Mouse (Mus musculus): ENCODE data around the gene Gm815. TPM values are rescaled to one million over a fixed set of nuclear protein-coding genes. Genes with fewer than 3 reads are reported as not detected.

Gm815 gene
- total and polyA plus RNA-seq, 3 experiments: not detected

DNA sequence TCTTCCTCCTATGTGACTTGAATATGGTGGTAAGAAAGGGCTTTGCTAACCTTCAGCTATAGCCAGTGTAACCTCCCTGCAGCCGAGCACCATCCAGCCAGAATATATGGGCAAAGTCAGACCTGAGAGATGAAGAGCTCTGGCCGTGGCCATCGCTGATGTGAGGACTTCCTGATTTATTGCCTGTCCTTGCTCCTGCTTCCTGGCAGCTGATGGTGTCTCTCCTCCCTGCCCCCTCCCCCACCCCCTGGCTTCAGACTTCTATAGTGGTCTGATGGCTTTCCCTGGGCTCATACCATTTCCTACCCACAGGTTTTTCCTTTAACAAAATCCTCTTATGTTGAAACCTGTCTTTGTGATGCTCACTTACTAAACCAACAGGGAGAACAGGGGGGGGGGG is 14.6 kb upstream of the Gm815 start:
- H3K36me3 ChIP-seq (replicated peaks): no peaks in the 10 kb centered on the region
- ATAC-seq (ENCODE audit: extremely low read depth, insufficient number of reproducible peaks, low FRiP score, poor library complexity, severe bottlenecking): no peak
- H3K9me3 ChIP-seq (replicated peaks): peaks cover 14% of the 10 kb centered on the region; the same call in 1 of the 2 replicates
- TF ChIP-seq CTCF (IDR thresholded peaks at IDR 0.05; ENCODE audit: low read depth, low read length) (no peak), GATA1 (IDR thresholded peaks at IDR 0.05; ENCODE audit: borderline replicate concordance, low read length) (no peak), TAL1 (conservative IDR thresholded peaks at IDR 0.05; ENCODE audit: low read depth, low read length) (no peak), POLR2AphosphoS5 (IDR thresholded peaks at IDR 0.05; ENCODE audit: insufficient replicate concordance, low read depth, low read length) (no peak), GATA2 (IDR thresholded peaks at IDR 0.05; ENCODE audit: borderline replicate concordance, low read depth, low read length) (no peak)
- no peak overlapping the region for H3K4me3 ChIP-seq (ENCODE audit: low read depth, low read length)
- no peaks in the 10 kb centered on the region for H3K4me1 ChIP-seq (ENCODE audit: insufficient read depth, low read depth, low read length)
- 0 out of 2 replicates have a peak, but pooled peaks cover 2% of the 10 kb centered on the region for H3K27me3 ChIP-seq (ENCODE audit: insufficient read depth, low read length)
- no peak for DNase-seq (ENCODE audit: low spot score)

DNA sequence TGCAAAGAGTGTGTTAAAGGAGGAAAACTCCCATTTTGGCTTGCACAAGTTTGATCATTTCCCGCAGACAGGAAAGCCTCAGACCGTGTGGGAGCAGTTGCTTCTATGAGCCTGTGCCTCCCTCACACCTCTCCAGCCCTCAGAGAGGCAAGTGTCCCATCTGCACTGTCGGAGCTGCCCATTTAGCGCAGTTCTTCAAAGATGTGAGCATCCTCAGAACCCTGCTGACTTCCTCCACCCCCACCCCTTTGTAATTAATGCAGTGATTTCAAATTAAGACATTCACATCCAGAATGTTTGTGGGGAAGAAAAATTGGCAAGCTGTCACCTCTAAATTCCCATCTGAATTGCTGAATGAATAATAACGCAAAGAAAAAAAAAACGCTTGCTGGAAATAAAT is 12.8 kb upstream of the Gm815 start:
- Histone ChIP-seq H3K4me3 (ENCODE audit: low read depth, low read length) (no peak overlapping the region), H3K27me3 (ENCODE audit: insufficient read depth, low read length) (no peaks in the 10 kb centered on the region), H3K9me3 (replicated peaks) (peaks cover 12% of the 10 kb centered on the region), H3K36me3 (replicated peaks) (no peaks in the 10 kb centered on the region), H3K4me1 (ENCODE audit: insufficient read depth, low read depth, low read length) (no peaks in the 10 kb centered on the region)
- TF ChIP-seq CTCF (IDR thresholded peaks at IDR 0.05; ENCODE audit: low read depth, low read length) (no peak), GATA1 (IDR thresholded peaks at IDR 0.05; ENCODE audit: borderline replicate concordance, low read length) (no peak), GATA2 (IDR thresholded peaks at IDR 0.05; ENCODE audit: borderline replicate concordance, low read depth, low read length) (no peak), POLR2AphosphoS5 (IDR thresholded peaks at IDR 0.05; ENCODE audit: insufficient replicate concordance, low read depth, low read length) (no peak), TAL1 (conservative IDR thresholded peaks at IDR 0.05; ENCODE audit: low read depth, low read length) (no peak)
- no peak for ATAC-seq (ENCODE audit: extremely low read depth, insufficient number of reproducible peaks, low FRiP score, poor library complexity, severe bottlenecking)
- no peak for DNase-seq (ENCODE audit: low spot score)

DNA sequence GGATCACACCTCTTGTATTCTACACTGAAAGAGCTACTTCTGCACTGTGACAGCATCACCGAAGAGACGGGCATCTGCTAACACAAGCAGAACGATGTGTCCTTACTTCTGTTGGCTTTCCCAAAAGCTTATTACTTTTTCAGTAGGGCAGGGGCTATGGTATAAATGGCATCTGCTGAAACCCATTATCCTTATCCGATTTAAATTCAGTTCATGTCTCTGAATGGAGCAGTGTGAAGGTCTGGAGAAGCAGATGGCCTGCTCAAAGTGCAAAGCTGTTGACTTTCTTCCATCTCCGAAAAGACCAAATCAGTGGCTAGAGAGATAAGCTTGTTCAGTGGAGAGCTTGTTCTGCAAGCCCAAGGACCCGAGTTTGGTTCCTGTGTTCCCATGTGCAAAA is 10.1 kb upstream of the Gm815 start:
- Histone ChIP-seq H3K9me3 (replicated peaks) (peaks cover 16% of the 10 kb centered on the region), H3K36me3 (replicated peaks) (no peaks in the 10 kb centered on the region), H3K4me3 (ENCODE audit: low read depth, low read length) (no peak overlapping the region), H3K4me1 (ENCODE audit: insufficient read depth, low read depth, low read length) (no peaks in the 10 kb centered on the region), H3K27me3 (ENCODE audit: insufficient read depth, low read length) (no peaks in the 10 kb centered on the region)
- DNase-seq (ENCODE audit: low spot score) (no peak), ATAC-seq (ENCODE audit: extremely low read depth, insufficient number of reproducible peaks, low FRiP score, poor library complexity, severe bottlenecking) (no peak)
- TF ChIP-seq POLR2AphosphoS5 (IDR thresholded peaks at IDR 0.05; ENCODE audit: insufficient replicate concordance, low read depth, low read length) (no peak), GATA1 (IDR thresholded peaks at IDR 0.05; ENCODE audit: borderline replicate concordance, low read length) (no peak), CTCF (IDR thresholded peaks at IDR 0.05; ENCODE audit: low read depth, low read length) (no peak), TAL1 (conservative IDR thresholded peaks at IDR 0.05; ENCODE audit: low read depth, low read length) (no peak), GATA2 (IDR thresholded peaks at IDR 0.05; ENCODE audit: borderline replicate concordance, low read depth, low read length) (no peak)

DNA sequence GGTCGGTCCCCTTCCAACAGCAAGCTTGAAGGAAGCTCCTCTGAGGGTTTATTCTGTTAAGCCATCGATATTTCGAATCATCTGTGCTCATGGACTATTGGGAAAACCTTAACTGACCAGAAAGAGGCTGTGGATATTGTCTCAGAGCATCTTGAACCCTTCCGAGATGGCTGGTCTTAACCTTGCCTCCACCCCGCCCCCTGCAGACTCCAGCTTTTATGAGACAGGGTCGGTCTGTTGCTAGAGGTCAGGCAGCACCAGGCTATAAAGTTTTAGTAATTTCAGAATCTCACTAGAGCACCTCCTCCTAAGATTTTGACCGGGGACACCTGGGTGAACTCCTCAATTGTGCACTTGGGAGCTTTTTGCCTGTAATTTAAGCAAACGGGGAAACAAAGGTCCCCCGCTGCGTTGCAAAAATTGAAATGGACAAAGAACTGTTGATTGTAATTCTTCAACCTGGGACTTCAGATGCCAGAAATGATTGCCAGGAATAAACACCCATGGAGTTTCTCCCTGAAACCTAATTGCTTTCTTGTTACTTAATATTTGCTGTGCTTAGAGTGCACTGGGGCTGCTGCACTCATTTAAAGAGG is 8.4 kb upstream of the Gm815 start:
- no peak for ATAC-seq (ENCODE audit: extremely low read depth, insufficient number of reproducible peaks, low FRiP score, poor library complexity, severe bottlenecking)
- TF ChIP-seq GATA2 (IDR thresholded peaks at IDR 0.05; ENCODE audit: borderline replicate concordance, low read depth, low read length): no peak
- no peak for TF ChIP-seq POLR2AphosphoS5 (IDR thresholded peaks at IDR 0.05; ENCODE audit: insufficient replicate concordance, low read depth, low read length)
- TF ChIP-seq TAL1 (conservative IDR thresholded peaks at IDR 0.05; ENCODE audit: low read depth, low read length): no peak
- no peak for TF ChIP-seq CTCF (IDR thresholded peaks at IDR 0.05; ENCODE audit: low read depth, low read length)
- no peak for TF ChIP-seq GATA1 (IDR thresholded peaks at IDR 0.05; ENCODE audit: borderline replicate concordance, low read length)
- Histone ChIP-seq H3K4me3 (ENCODE audit: low read depth, low read length) (no peak overlapping the region), H3K4me1 (ENCODE audit: insufficient read depth, low read depth, low read length) (no peaks in the 10 kb centered on the region), H3K27me3 (ENCODE audit: insufficient read depth, low read length) (no peaks in the 10 kb centered on the region), H3K9me3 (replicated peaks) (peaks cover 14% of the 10 kb centered on the region), H3K36me3 (replicated peaks) (no peaks in the 10 kb centered on the region)
- DNase-seq (ENCODE audit: low spot score): no peak

DNA sequence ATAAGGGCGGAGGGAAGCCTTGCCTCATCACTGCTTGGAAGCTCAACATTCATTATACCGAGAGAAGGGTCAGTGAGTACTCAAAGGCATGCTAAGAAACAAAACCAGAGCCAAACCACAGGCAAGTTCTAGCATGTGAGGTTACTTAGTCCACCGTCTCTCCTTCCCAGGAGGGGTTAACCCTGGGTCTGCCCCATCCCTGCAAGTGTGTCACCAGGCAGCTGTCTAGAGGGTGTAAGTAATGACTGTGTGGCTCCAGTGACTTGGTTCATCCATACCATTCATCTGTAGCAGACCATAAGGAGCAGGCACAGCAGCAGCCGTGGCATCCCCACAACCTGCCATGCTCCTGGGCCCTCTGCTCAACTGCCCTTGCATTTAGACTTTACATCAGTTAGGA is 5.8 kb upstream of the Gm815 start:
- DNase-seq (ENCODE audit: low spot score): no peak

DNA sequence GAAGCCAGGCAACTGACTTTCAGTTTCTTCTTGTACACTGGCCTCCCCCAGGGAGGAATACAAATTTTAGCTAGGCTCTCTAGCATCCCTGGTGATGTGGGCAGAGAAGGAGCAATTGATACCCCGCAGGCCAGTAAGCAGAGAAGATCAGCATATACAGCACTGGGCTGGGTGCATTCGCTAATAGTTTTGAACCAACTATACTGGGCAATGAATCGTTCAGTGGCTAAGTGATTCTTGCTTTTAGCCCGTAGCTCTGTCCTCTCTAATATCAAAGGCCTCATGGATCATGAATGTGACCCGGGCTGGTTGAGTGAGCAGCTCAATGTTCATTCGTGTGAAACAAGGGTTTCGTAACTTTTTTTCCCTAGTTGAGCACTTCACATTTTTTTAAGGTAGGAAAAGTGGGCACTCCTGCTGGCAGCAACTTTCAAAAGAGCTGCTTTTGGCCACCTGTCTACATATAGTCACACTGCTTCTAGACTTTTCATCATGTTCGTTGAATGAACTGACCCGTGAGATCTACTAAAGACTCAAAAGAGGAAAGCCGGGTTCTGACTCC is 3.7 kb upstream of the Gm815 start:
- Histone ChIP-seq H3K36me3 (replicated peaks) (no peaks in the 10 kb centered on the region), H3K4me1 (ENCODE audit: insufficient read depth, low read depth, low read length) (no peaks in the 10 kb centered on the region), H3K9me3 (replicated peaks) (peaks cover 11% of the 10 kb centered on the region), H3K4me3 (ENCODE audit: low read depth, low read length) (no peak overlapping the region), H3K27me3 (ENCODE audit: insufficient read depth, low read length) (no peaks in the 10 kb centered on the region)
- TF ChIP-seq GATA1 (IDR thresholded peaks at IDR 0.05; ENCODE audit: borderline replicate concordance, low read length) (no peak), POLR2AphosphoS5 (IDR thresholded peaks at IDR 0.05; ENCODE audit: insufficient replicate concordance, low read depth, low read length) (no peak), TAL1 (conservative IDR thresholded peaks at IDR 0.05; ENCODE audit: low read depth, low read length) (no peak), CTCF (IDR thresholded peaks at IDR 0.05; ENCODE audit: low read depth, low read length) (no peak), GATA2 (IDR thresholded peaks at IDR 0.05; ENCODE audit: borderline replicate concordance, low read depth, low read length) (no peak)
- DNase-seq (ENCODE audit: low spot score) (no peak), ATAC-seq (ENCODE audit: extremely low read depth, insufficient number of reproducible peaks, low FRiP score, poor library complexity, severe bottlenecking) (no peak)

More for the DNA sequence above, 5.8 kb upstream of the Gm815 start:
- H3K4me3 ChIP-seq (ENCODE audit: low read depth, low read length): no peak overlapping the region
- H3K36me3 ChIP-seq (replicated peaks): no peaks in the 10 kb centered on the region
- no peak for ATAC-seq (ENCODE audit: extremely low read depth, insufficient number of reproducible peaks, low FRiP score, poor library complexity, severe bottlenecking)
- no peaks in the 10 kb centered on the region for H3K27me3 ChIP-seq (ENCODE audit: insufficient read depth, low read length)
- no peaks in the 10 kb centered on the region for H3K4me1 ChIP-seq (ENCODE audit: insufficient read depth, low read depth, low read length)
- TF ChIP-seq GATA1 (IDR thresholded peaks at IDR 0.05; ENCODE audit: borderline replicate concordance, low read length) (no peak), POLR2AphosphoS5 (IDR thresholded peaks at IDR 0.05; ENCODE audit: insufficient replicate concordance, low read depth, low read length) (no peak), TAL1 (conservative IDR thresholded peaks at IDR 0.05; ENCODE audit: low read depth, low read length) (no peak), GATA2 (IDR thresholded peaks at IDR 0.05; ENCODE audit: borderline replicate concordance, low read depth, low read length) (no peak), CTCF (IDR thresholded peaks at IDR 0.05; ENCODE audit: low read depth, low read length) (no peak)
- peaks cover 13% of the 10 kb centered on the region; the same call in 1 of the 2 replicates for H3K9me3 ChIP-seq (replicated peaks)
